Mouse (Mus musculus) CH12.LX (cell line): ENCODE data around the gene Fxyd3. TPM values are rescaled to one million over a fixed set of nuclear protein-coding genes. Genes with fewer than 3 reads are reported as not detected.

Experiments
- DNase-seq: peaks from one replicate; pipeline ENCODE4 v3.0.0-alpha.2; 2013; ENCODE audit errors: extremely low read depth
- H3K27ac ChIP-seq: 2 replicates; pipeline ENCODE4 v1.5.1; 2012; ENCODE audit warnings: low read depth, mild to moderate bottlenecking, control low read depth, moderate library complexity; ENCODE audit not compliant: insufficient read depth
- H3K27me3 ChIP-seq: replicated peaks from 2 replicates; pipeline ENCODE3; 2012; ENCODE audit warnings: inconsistent platforms
- H3K36me3 ChIP-seq, 2 experiments: replicated peaks in 1 of 2; 2 replicates each; pipeline versions ENCODE3 to v1.6.1; 2012; ENCODE audit warnings: inconsistent platforms in 1 of 2, low read length in 1 of 2, mild to moderate bottlenecking in 1 of 2, mixed read lengths in 1 of 2, moderate library complexity in 1 of 2; ENCODE audit not compliant: control insufficient read depth in 1 of 2, insufficient read depth in 1 of 2
- H3K4me1 ChIP-seq, 2 experiments: 2 replicates each; pipeline ENCODE4 v1.6.1; 2012; ENCODE audit warnings: inconsistent platforms in 1 of 2, moderate library complexity in 1 of 2; ENCODE audit not compliant: insufficient read depth in 2 of 2, control insufficient read depth in 1 of 2
- H3K4me2 ChIP-seq: 2 replicates; pipeline ENCODE4 v1.6.1; 2012; ENCODE audit warnings: low read depth, mild to moderate bottlenecking, control low read depth; ENCODE audit not compliant: poor library complexity, insufficient read depth, severe bottlenecking
- H3K4me3 ChIP-seq, 3 experiments: fragments of 150-350 bp in 1 of 3; sonication (generic) in 1 of 3; replicated peaks in 1 of 3; 2 replicates each; pipeline versions ENCODE3 to v1.5.1; 2011 to 2012; ENCODE audit warnings: low read depth in 2 of 3, low read length in 2 of 3, mild to moderate bottlenecking in 2 of 3, moderate library complexity in 2 of 3, control low read depth in 1 of 3, improper control_type of control experiment in 1 of 3, inconsistent platforms in 1 of 3, mixed read lengths in 1 of 3; ENCODE audit not compliant: poor library complexity in 1 of 3
- H3K79me2 ChIP-seq: replicated peaks from 2 replicates; pipeline ENCODE4 v1.6.1; 2012; ENCODE audit warnings: mild to moderate bottlenecking, moderate library complexity; ENCODE audit not compliant: control insufficient read depth, poor library complexity, insufficient read depth, severe bottlenecking; ENCODE audit errors: extremely low read depth
- H3K9ac ChIP-seq: 2 replicates; pipeline ENCODE4 v1.6.1; 2012; ENCODE audit warnings: low read depth, mild to moderate bottlenecking, control low read depth, moderate library complexity; ENCODE audit not compliant: insufficient read depth
- H3K9me3 ChIP-seq: replicated peaks from 2 replicates; pipeline ENCODE3; 2012; ENCODE audit warnings: low read length, inconsistent platforms, mixed read lengths
- BHLHE40 ChIP-seq: IDR thresholded peaks from 2 replicates; pipeline ENCODE4 v1.6.1; 2011; ENCODE audit warnings: mild to moderate bottlenecking, low read depth, low read length, improper control_type of control experiment
- ELF1 ChIP-seq: IDR thresholded peaks from 2 replicates; pipeline ENCODE4 v1.6.1; 2014; ENCODE audit warnings: low read depth, mild to moderate bottlenecking, inconsistent platforms, low read length, improper control_type of control experiment
- EP300 ChIP-seq: IDR thresholded peaks from 2 replicates; pipeline ENCODE4 v1.6.1; 2011; ENCODE audit warnings: low read length, improper control_type of control experiment
- ETS1 ChIP-seq: conservative IDR thresholded peaks from 2 replicates; pipeline ENCODE4 v1.6.1; 2012; ENCODE audit warnings: low read depth, mild to moderate bottlenecking, inconsistent platforms, low read length, improper control_type of control experiment, moderate library complexity
- HCFC1 ChIP-seq: IDR thresholded peaks from 2 replicates; pipeline ENCODE4 v1.6.1; 2012; ENCODE audit warnings: low read depth, mild to moderate bottlenecking, inconsistent platforms, low read length, improper control_type of control experiment
- IRF4 ChIP-seq: IDR thresholded peaks from 2 replicates; pipeline ENCODE4 v1.6.1; 2014; ENCODE audit warnings: low read depth, mild to moderate bottlenecking, inconsistent platforms, low read length, improper control_type of control experiment
- KAT2A ChIP-seq: IDR thresholded peaks from 2 replicates; pipeline ENCODE4 v1.6.1; 2012; ENCODE audit warnings: low read length, improper control_type of control experiment, inconsistent platforms; ENCODE audit not compliant: insufficient replicate concordance
- MAFK ChIP-seq: IDR thresholded peaks from 2 replicates; pipeline ENCODE4 v1.6.1; 2011; ENCODE audit warnings: low read length, improper control_type of control experiment; ENCODE audit not compliant: insufficient replicate concordance
- MAX ChIP-seq: IDR thresholded peaks from 2 replicates; pipeline ENCODE4 v1.6.1; 2011; ENCODE audit warnings: low read length, improper control_type of control experiment
- MAZ ChIP-seq: IDR thresholded peaks from 2 replicates; pipeline ENCODE4 v1.6.1; 2012; ENCODE audit warnings: low read depth, mild to moderate bottlenecking, inconsistent platforms, low read length, improper control_type of control experiment, moderate library complexity
- MEF2A ChIP-seq: IDR thresholded peaks from 2 replicates; pipeline ENCODE4 v1.6.1; 2014; ENCODE audit warnings: low read depth, mild to moderate bottlenecking, inconsistent platforms, low read length, improper control_type of control experiment, borderline replicate concordance
- MYC ChIP-seq: IDR thresholded peaks from 2 replicates; pipeline ENCODE4 v1.6.1; 2011; ENCODE audit warnings: low read depth, mild to moderate bottlenecking, improper control_type of control experiment, low read length
- NELFE ChIP-seq: IDR thresholded peaks from 2 replicates; pipeline ENCODE4 v1.6.1; 2011; ENCODE audit warnings: low read depth, low read length, improper control_type of control experiment
- POLR2A ChIP-seq: IDR thresholded peaks from 2 replicates; pipeline ENCODE4 v1.6.1; 2011; ENCODE audit warnings: low read depth, mild to moderate bottlenecking, improper control_type of control experiment, low read length
- POLR2AphosphoS2 ChIP-seq: IDR thresholded peaks from 2 replicates; pipeline ENCODE4 v1.6.1; 2011; ENCODE audit warnings: low read depth, low read length, improper control_type of control experiment
- RAD21 ChIP-seq: IDR thresholded peaks from 2 replicates; pipeline ENCODE4 v1.6.1; 2011; ENCODE audit warnings: low read depth, mild to moderate bottlenecking, low read length, improper control_type of control experiment, moderate library complexity
- SIN3A ChIP-seq: IDR thresholded peaks from 2 replicates; pipeline ENCODE4 v1.6.1; 2012; ENCODE audit warnings: low read length, improper control_type of control experiment, inconsistent platforms
- TBP ChIP-seq: conservative IDR thresholded peaks from 2 replicates; pipeline ENCODE4 v1.6.1; 2011; ENCODE audit warnings: low read depth, low read length, improper control_type of control experiment
- TCF12 ChIP-seq: IDR thresholded peaks from 2 replicates; pipeline ENCODE4 v1.6.1; 2014; ENCODE audit warnings: low read depth, mild to moderate bottlenecking, inconsistent platforms, low read length, improper control_type of control experiment
- ZMIZ1 ChIP-seq: IDR thresholded peaks from 2 replicates; pipeline ENCODE4 v1.6.1; 2012; ENCODE audit warnings: low read depth, mild to moderate bottlenecking, inconsistent platforms, low read length, improper control_type of control experiment
- dilution Hi-C: fragments of 300-500 bp; cut with MboI; formaldehyde crosslinking; loops from 2 replicates; pipeline ENCODE4 v1.14.3; 2020; ENCODE audit warnings: low sequenced_read_pairs; ENCODE audit not compliant: extremely low pct_unique_long_range_greater_than_20kb, extremely low pct_ligation_motif_present
- in situ Hi-C: fragments of 300-500 bp; cut with MboI; formaldehyde crosslinking; loops from 3 replicates; pipeline ENCODE4 v1.14.3; 2019; ENCODE audit warnings: low sequenced_read_pairs, low pct_ligation_motif_present, low pct_unique_long_range_greater_than_20kb, mixed read lengths
- polyA plus RNA-seq: library from polyadenylated mRNA; unstranded; fragments of >175 nt; gene quantifications from 2 replicates; pipeline ENCODE4 v1.2.1, GENCODE M21; 2012; ENCODE audit warnings: low read depth; ENCODE audit not compliant: insufficient read length
- total RNA-seq, 2 experiments: library from RNA; depleted of rRNA; stranded (reverse); fragments of 300-350 nt in 1 of 2; fragments of >200 nt in 1 of 2; gene quantifications; 2 replicates each; pipeline ENCODE4 v1.2.3; 2012 to 2014

Fxyd3 gene
- total and polyA plus RNA-seq, 3 experiments, result not detected

GRCm38 (mm10) chr7:31110861-31111385 is 34.4 kb upstream of the Fxyd3 start:
- Histone ChIP-seq H3K9ac (no peak overlapping the region), H3K4me3 (peak overlapping the region in 1 of 3 experiments; percentile 48), H3K4me1 (peaks cover 38 to 88% of the 10 kb centered on the region in 2 experiments), H3K4me2 (peak overlapping the region; percentile 18; the same call in 1 of the 2 replicates), H3K27me3 (no peaks in the 10 kb centered on the region), H3K79me2 (no peaks in the 10 kb centered on the region), H3K27ac (peak overlapping the region; percentile 58), H3K9me3 (no peaks in the 10 kb centered on the region), H3K36me3 (peaks cover 0 to 18% of the 10 kb centered on the region in 2 experiments)
- dilution Hi-C loops, result no loop called here
- in situ Hi-C loops, result no loop called here
- peak; percentile 83 for DNase-seq
- 0 out of 2 replicates have a peak, but pooled peaks have one; percentile 59 for TF ChIP-seq SIN3A
- peak; percentile 54; the same call in 1 of the 2 replicates for TF ChIP-seq MYC
- peak; percentile 55; the same call in 1 of the 2 replicates for TF ChIP-seq TBP
- peak; percentile 12; the same call in 1 of the 2 replicates for TF ChIP-seq MEF2A
- TF ChIP-seq KAT2A, result no peak
- TF ChIP-seq EP300, result peak; percentile 61; the same call in 1 of the 2 replicates
- TF ChIP-seq TCF12, result peak; percentile 75
- TF ChIP-seq ZMIZ1, result 0 out of 2 replicates have a peak, but pooled peaks have one; percentile 24
- peak; percentile 82 for TF ChIP-seq ELF1
- peak; percentile 60 for TF ChIP-seq ETS1
- TF ChIP-seq BHLHE40, result peak; percentile 59
- TF ChIP-seq HCFC1, result no peak
- TF ChIP-seq IRF4, result peak; percentile 20
- TF ChIP-seq RAD21, result peak; percentile 28
- TF ChIP-seq MAZ, result peak; percentile 38; the same call in 1 of the 2 replicates
- no peak for TF ChIP-seq POLR2AphosphoS2
- TF ChIP-seq MAFK, result 0 out of 2 replicates have a peak, but pooled peaks have one; percentile 44
- peak; percentile 25; the same call in 1 of the 2 replicates for TF ChIP-seq NELFE
- no peak; the same call in 1 of the 2 replicates for TF ChIP-seq MAX
- peak; percentile 47 for TF ChIP-seq POLR2A

- no peaks in the 10 kb centered on the region for H3K79me2 ChIP-seq
- peak overlapping the region in 1 of 3 experiments; percentile 48 for H3K4me3 ChIP-seq
- no peak for DNase-seq
- H3K4me1 ChIP-seq, result peaks cover 38 to 84% of the 10 kb centered on the region in 2 experiments
- no peak overlapping the region for H3K9ac ChIP-seq
- H3K27ac ChIP-seq, result no peak overlapping the region
- H3K27me3 ChIP-seq, result no peaks in the 10 kb centered on the region
- no peak for TF ChIP-seq ELF1
- TF ChIP-seq, all 38 proteins: peak for 0
- H3K36me3 ChIP-seq, result peaks cover 0 to 25% of the 10 kb centered on the region in 2 experiments
- in situ Hi-C loops, result no loop called here
- dilution Hi-C loops, result no loop called here
- H3K9me3 ChIP-seq, result no peaks in the 10 kb centered on the region
- H3K4me2 ChIP-seq, result no peak overlapping the region
Observed at GRCm38 (mm10) chr7:31109796-31110195, 33.3 kb upstream of the Fxyd3 start.
